Mouse (Mus musculus) layer of hippocampus, adult 11-12 months (tissue): ENCODE data around the gene Tescl.

Experiments
- DNase-seq: peaks from one replicate; pipeline ENCODE4 v3.0.0; 2022; ENCODE audit warnings: low spot score

Tescl gene

GRCm38 (mm10) chr7:24333304-24333986, at the start of gene Tescl:
Tescl (minus strand) TSS chr7:24333936.
- no peak for DNase-seq

GRCm38 (mm10) chr7:24382730-24383372, 49.1 kb upstream of the Tescl start:
- DNase-seq, result no peak

GRCm38 (mm10) chr7:24380370-24380769, 46.6 kb upstream of the Tescl start:
- no peak for DNase-seq

- DNase-seq, result no peak
Observed at GRCm38 (mm10) chr7:24379934-24380333, 46.2 kb upstream of the Tescl start.

- no peak for DNase-seq
Observed at GRCm38 (mm10) chr7:24378049-24378701, 44.4 kb upstream of the Tescl start.

- no peak for DNase-seq
Observed at GRCm38 (mm10) chr7:24377091-24377865, 43.5 kb upstream of the Tescl start.

- DNase-seq, result no peak
Observed at GRCm38 (mm10) chr7:24376456-24376855, 42.7 kb upstream of the Tescl start.

GRCm38 (mm10) chr7:24373538-24374379, 40.0 kb upstream of the Tescl start:
- DNase-seq, result peak; percentile 64

GRCm38 (mm10) chr7:24372786-24373185, 39.0 kb upstream of the Tescl start:
- DNase-seq, result no peak

- no peak for DNase-seq
Observed at GRCm38 (mm10) chr7:24372300-24372699, 38.6 kb upstream of the Tescl start.

- DNase-seq, result no peak
Observed at GRCm38 (mm10) chr7:24371809-24372145, 38.0 kb upstream of the Tescl start.

- no peak for DNase-seq
Observed at GRCm38 (mm10) chr7:24371012-24371808, 37.5 kb upstream of the Tescl start.

- DNase-seq, result no peak
Observed at GRCm38 (mm10) chr7:24369731-24370541, 36.2 kb upstream of the Tescl start, which contains the start of gene Kcnn4. Kcnn4 (plus strand) TSS chr7:24370263.

GRCm38 (mm10) chr7:24368946-24369345, 35.2 kb upstream of the Tescl start:
- DNase-seq, result no peak

- DNase-seq, result no peak
Observed at GRCm38 (mm10) chr7:24368226-24368625, 34.5 kb upstream of the Tescl start.

GRCm38 (mm10) chr7:24366716-24367632, 33.2 kb upstream of the Tescl start:
- DNase-seq, result no peak

- no peak for DNase-seq
Observed at GRCm38 (mm10) chr7:24365258-24366014, 31.7 kb upstream of the Tescl start.

- peak; percentile 88 for DNase-seq
Observed at GRCm38 (mm10) chr7:24364827-24365226, 31.1 kb upstream of the Tescl start.
